Mouse (Mus musculus): ENCODE results near the gene Tec. TPM values are rescaled to one million over a fixed set of nuclear protein-coding genes. Genes with fewer than 3 reads are reported as not detected.

Tec gene
- polyA plus RNA-seq, 1 experiment from 2014 or later = 7.9 TPM

GRCm38 (mm10) chr5:72904903-72905790, 36.9 kb upstream of the Tec start:
- Histone ChIP-seq H3K9me3 (no peaks in the 10 kb centered on the region), H3K27ac (no peak overlapping the region), H3K4me1 (no peaks in the 10 kb centered on the region), H3K36me3 (no peaks in the 10 kb centered on the region), H3K4me2 (replicated peaks) (no peak overlapping the region), H3K27me3 (replicated peaks) (no peaks in the 10 kb centered on the region), H3K4me3 (no peak overlapping the region), H3K9ac (no peak overlapping the region)
- 87% methylated on average over 18 of the region's 18 CpGs for WGBS
- ATAC-seq (ENCODE audit: low FRiP score, low read depth) = no peak

- Histone ChIP-seq H3K4me1 (no peaks in the 10 kb centered on the region), H3K9ac (no peak overlapping the region), H3K4me2 (replicated peaks) (no peak overlapping the region)
These were observed 34.7 kb upstream of the Tec start for GRCm38 (mm10) chr5:72902876-72903516.

GRCm38 (mm10) chr5:72902312-72902711, 34.0 kb upstream of the Tec start:
- H3K9me3 ChIP-seq = no peaks in the 10 kb centered on the region

More at GRCm38 (mm10) chr5:72902876-72903516, 34.7 kb upstream of the Tec start:
- H3K27ac ChIP-seq = no peak overlapping the region
- H3K4me3 ChIP-seq = no peak overlapping the region
- 95% methylated on average over 3 of the region's 3 CpGs for WGBS
- no peaks in the 10 kb centered on the region for H3K36me3 ChIP-seq
- no peak for ATAC-seq (ENCODE audit: low FRiP score, low read depth)
- no peaks in the 10 kb centered on the region for H3K27me3 ChIP-seq (replicated peaks)
- no peaks in the 10 kb centered on the region for H3K9me3 ChIP-seq

GRCm38 (mm10) chr5:72901866-72902265, 33.6 kb upstream of the Tec start:
- H3K27ac ChIP-seq = no peak overlapping the region
- no peak overlapping the region for H3K4me3 ChIP-seq
- no peaks in the 10 kb centered on the region for H3K9me3 ChIP-seq
- no peak for ATAC-seq (ENCODE audit: low FRiP score, low read depth)
- H3K36me3 ChIP-seq = no peaks in the 10 kb centered on the region
- no peak overlapping the region for H3K4me2 ChIP-seq (replicated peaks)
- H3K9ac ChIP-seq = no peak overlapping the region
- no peaks in the 10 kb centered on the region for H3K27me3 ChIP-seq (replicated peaks)
- no peaks in the 10 kb centered on the region for H3K4me1 ChIP-seq
- WGBS = 84% methylated on average over 4 of the region's 4 CpGs

More at GRCm38 (mm10) chr5:72902312-72902711, 34.0 kb upstream of the Tec start:
- 39% methylated on average over 3 of the region's 3 CpGs for WGBS
- H3K36me3 ChIP-seq = no peaks in the 10 kb centered on the region
- H3K4me1 ChIP-seq = no peaks in the 10 kb centered on the region
- H3K27ac ChIP-seq = no peak overlapping the region
- H3K4me2 ChIP-seq (replicated peaks) = no peak overlapping the region
- ATAC-seq (ENCODE audit: low FRiP score, low read depth) = peak; percentile 70; the same call in 1 of the 2 replicates
- H3K4me3 ChIP-seq = no peak overlapping the region
- no peaks in the 10 kb centered on the region for H3K27me3 ChIP-seq (replicated peaks)
- H3K9ac ChIP-seq = no peak overlapping the region

GRCm38 (mm10) chr5:72899255-72899654, 31.0 kb upstream of the Tec start:
- H3K27ac ChIP-seq = no peak overlapping the region
- H3K4me1 ChIP-seq = no peaks in the 10 kb centered on the region
- WGBS = 94% methylated on average over 8 of the region's 8 CpGs
- H3K27me3 ChIP-seq (replicated peaks) = no peaks in the 10 kb centered on the region
- H3K36me3 ChIP-seq = no peaks in the 10 kb centered on the region
- H3K4me3 ChIP-seq = no peak overlapping the region
- H3K4me2 ChIP-seq (replicated peaks) = no peak overlapping the region
- ATAC-seq (ENCODE audit: low FRiP score, low read depth) = no peak
- H3K9me3 ChIP-seq = no peaks in the 10 kb centered on the region
- no peak overlapping the region for H3K9ac ChIP-seq

- H3K4me1 ChIP-seq = no peaks in the 10 kb centered on the region
- H3K36me3 ChIP-seq = no peaks in the 10 kb centered on the region
- no peak overlapping the region for H3K4me3 ChIP-seq
- H3K9me3 ChIP-seq = no peaks in the 10 kb centered on the region
- WGBS = 58% methylated on average over 6 of the region's 6 CpGs
- H3K27ac ChIP-seq = no peak overlapping the region
- no peak for ATAC-seq (ENCODE audit: low FRiP score, low read depth)
- no peak overlapping the region for H3K4me2 ChIP-seq (replicated peaks)
- no peak overlapping the region for H3K9ac ChIP-seq
- H3K27me3 ChIP-seq (replicated peaks) = no peaks in the 10 kb centered on the region
These were observed 29.7 kb upstream of the Tec start for GRCm38 (mm10) chr5:72897998-72898397.

GRCm38 (mm10) chr5:72896478-72897279, 28.4 kb upstream of the Tec start:
- no peak for ATAC-seq (ENCODE audit: low FRiP score, low read depth)
- no peaks in the 10 kb centered on the region for H3K4me1 ChIP-seq
- no peaks in the 10 kb centered on the region for H3K36me3 ChIP-seq
- no peak overlapping the region for H3K9ac ChIP-seq
- H3K9me3 ChIP-seq = no peaks in the 10 kb centered on the region
- no peak overlapping the region for H3K4me2 ChIP-seq (replicated peaks)
- WGBS = 88% methylated on average over 18 of the region's 18 CpGs
- no peak overlapping the region for H3K4me3 ChIP-seq
- no peaks in the 10 kb centered on the region for H3K27me3 ChIP-seq (replicated peaks)
- no peak overlapping the region for H3K27ac ChIP-seq

GRCm38 (mm10) chr5:72895261-72895660, 27.0 kb upstream of the Tec start:
- Histone ChIP-seq H3K4me3 (no peak overlapping the region), H3K4me1 (no peaks in the 10 kb centered on the region), H3K27me3 (replicated peaks) (no peaks in the 10 kb centered on the region), H3K27ac (no peak overlapping the region), H3K9me3 (no peaks in the 10 kb centered on the region), H3K4me2 (replicated peaks) (no peak overlapping the region), H3K36me3 (no peaks in the 10 kb centered on the region), H3K9ac (no peak overlapping the region)
- 94% methylated on average over 11 of the region's 11 CpGs for whole genome bisulfite sequencing
- ATAC-seq (ENCODE audit: low FRiP score, low read depth) = no peak

- Histone ChIP-seq H3K9me3 (no peaks in the 10 kb centered on the region), H3K36me3 (no peaks in the 10 kb centered on the region), H3K4me1 (no peaks in the 10 kb centered on the region), H3K4me2 (replicated peaks) (no peak overlapping the region), H3K9ac (no peak overlapping the region), H3K27ac (no peak overlapping the region), H3K4me3 (no peak overlapping the region), H3K27me3 (replicated peaks) (no peaks in the 10 kb centered on the region)
- ATAC-seq (ENCODE audit: low FRiP score, low read depth) = no peak
- 66% methylated on average over 5 of the region's 5 CpGs for WGBS
These were observed 25.7 kb upstream of the Tec start for GRCm38 (mm10) chr5:72893987-72894386.

- no peak overlapping the region for H3K4me2 ChIP-seq (replicated peaks)
- ATAC-seq (ENCODE audit: low FRiP score, low read depth) = 0 out of 2 replicates have a peak, but pooled peaks have one; percentile 43
These were observed 23.3 kb upstream of the Tec start for GRCm38 (mm10) chr5:72891534-72891933.

GRCm38 (mm10) chr5:72888260-72888659, 20.0 kb upstream of the Tec start:
- Histone ChIP-seq H3K4me1 (no peaks in the 10 kb centered on the region), H3K27ac (no peak overlapping the region), H3K36me3 (no peaks in the 10 kb centered on the region), H3K9ac (no peak overlapping the region), H3K4me3 (no peak overlapping the region), H3K9me3 (no peaks in the 10 kb centered on the region), H3K27me3 (replicated peaks) (no peaks in the 10 kb centered on the region), H3K4me2 (replicated peaks) (no peak overlapping the region)
- ATAC-seq (ENCODE audit: low FRiP score, low read depth) = no peak
- WGBS = 85% methylated on average over 7 of the region's 7 CpGs

More at GRCm38 (mm10) chr5:72891534-72891933, 23.3 kb upstream of the Tec start:
- no peaks in the 10 kb centered on the region for H3K4me1 ChIP-seq
- no peak overlapping the region for H3K9ac ChIP-seq
- no peaks in the 10 kb centered on the region for H3K9me3 ChIP-seq
- no peaks in the 10 kb centered on the region for H3K36me3 ChIP-seq
- H3K27me3 ChIP-seq (replicated peaks) = no peaks in the 10 kb centered on the region
- no peak overlapping the region for H3K4me3 ChIP-seq
- no peak overlapping the region for H3K27ac ChIP-seq
- WGBS = 7% methylated on average over 12 of the region's 12 CpGs
